Mouse (Mus musculus) spleen, adult 2 months (tissue): ENCODE results near the gene Rnf207.

Experiments used
- CTCF ChIP-seq: fragments of 200-500 bp; IDR thresholded peaks from 2 replicates; pipeline ENCODE4 v1.5.1; 2011; ENCODE audit warnings: mild to moderate bottlenecking, inconsistent platforms; ENCODE audit not compliant: insufficient read depth, insufficient read length, insufficient replicate concordance; ENCODE audit errors: extremely low read depth
- POLR2A ChIP-seq: fragments of 200-500 bp; IDR thresholded peaks from 2 replicates; pipeline ENCODE4 v1.6.1; 2011; ENCODE audit warnings: low read depth, low read length, inconsistent platforms

DNA sequence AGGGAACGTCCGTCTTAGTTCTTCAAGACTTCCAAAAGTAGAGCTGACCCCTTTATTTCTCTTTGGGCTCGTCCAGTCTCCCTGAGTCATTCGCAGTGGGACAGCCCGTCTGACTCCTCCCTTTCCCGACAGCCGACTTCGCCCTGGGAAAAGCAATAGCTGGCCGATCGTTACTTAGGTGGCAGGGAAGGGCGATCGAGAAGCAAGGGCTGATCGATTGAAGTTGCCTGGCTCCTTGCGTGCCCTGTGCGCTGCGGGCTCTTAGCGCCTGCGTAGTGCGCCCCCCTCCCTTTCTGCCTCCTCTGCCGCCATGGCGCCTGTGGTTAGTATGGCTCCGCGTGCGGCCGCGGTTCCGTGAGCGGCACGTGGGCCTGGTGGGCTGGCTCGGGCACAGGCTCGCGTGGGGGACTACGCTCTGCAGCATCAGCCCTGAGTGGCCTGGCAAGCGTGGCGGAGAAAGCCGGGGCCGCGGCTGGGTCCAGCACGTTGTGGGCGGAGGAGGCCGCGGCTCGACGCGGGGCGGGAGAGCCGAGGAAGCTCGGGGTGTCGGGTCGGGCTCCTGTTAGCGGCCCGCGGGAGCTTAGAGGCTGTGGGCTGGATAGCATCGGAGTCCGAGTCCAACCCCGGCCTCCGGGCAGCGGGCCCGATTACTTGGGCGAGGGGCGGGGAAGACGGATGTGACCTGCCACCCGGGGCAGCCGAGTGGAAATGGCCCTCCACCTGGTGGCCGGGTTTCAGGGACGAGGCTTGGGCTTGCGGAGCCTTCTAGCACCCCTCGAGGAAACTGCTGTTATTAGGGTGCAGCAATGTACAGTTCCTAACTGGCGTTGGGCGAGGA is 7.0 kb upstream of the Rnf207 start, which contains the start of gene Rpl22:
- TF ChIP-seq CTCF: peak; percentile 1; the same call in 1 of the 2 replicates
- TF ChIP-seq POLR2A: 0 out of 2 replicates have a peak, but pooled peaks have one; percentile 12
